Mouse (Mus musculus): ENCODE measurements around the gene Prr36. TPM values are rescaled to one million over a fixed set of nuclear protein-coding genes. Genes with fewer than 3 reads are reported as not detected.

Gene Prr36
- polyA plus RNA-seq (2015; fragmentation: Nextera tagmentation; extraction: Ambion mirVana) = 0.12 and 0.15 TPM in 2 replicates

GRCm38 (mm10) chr8:4216791-4217621 is at the start of gene Prr36:
TSS of gene Prr36 (minus strand) at chr8:4217459.
- no peak for ATAC-seq
- 3% methylated on average over 41 of the region's 44 CpGs for WGBS (ENCODE audit: insufficient replicate concordance)

GRCm38 (mm10) chr8:4265160-4265914 is 48.1 kb upstream of the Prr36 start:
- 84% methylated on average over 15 of the region's 15 CpGs for WGBS (ENCODE audit: insufficient replicate concordance)
- H3K36me3 ChIP-seq (replicated peaks; ENCODE audit: insufficient read depth, low read length) = peaks cover 84% of the 10 kb centered on the region
- no peak overlapping the region for H3K4me2 ChIP-seq (ENCODE audit: low read depth, low read length)
- no peak for ATAC-seq
- H3K27ac ChIP-seq (ENCODE audit: low read depth) = no peak overlapping the region
- H3K9ac ChIP-seq (replicated peaks) = no peak overlapping the region
- H3K9me3 ChIP-seq (ENCODE audit: low read length) = no peaks in the 10 kb centered on the region
- DNase-seq = no peak
- H3K4me1 ChIP-seq (ENCODE audit: insufficient read depth) = no peaks in the 10 kb centered on the region
- no peaks in the 10 kb centered on the region for H3K27me3 ChIP-seq (ENCODE audit: insufficient read depth, low read length)
- H3K4me3 ChIP-seq (ENCODE audit: low read depth, low read length) = no peak overlapping the region
- TF ChIP-seq CTCF (IDR thresholded peaks at IDR 0.05; ENCODE audit: low read depth) (no peak), EP300 (IDR thresholded peaks at IDR 0.05; ENCODE audit: low read depth) (no peak)

More at GRCm38 (mm10) chr8:4216791-4217621, at the start of gene Prr36:
- TF ChIP-seq CTCF (IDR thresholded peaks at IDR 0.05; ENCODE audit: low read depth) = no peak
- TF ChIP-seq EP300 (IDR thresholded peaks at IDR 0.05; ENCODE audit: low read depth) = no peak
- Histone ChIP-seq H3K4me1 (ENCODE audit: insufficient read depth) (peaks cover 28% of the 10 kb centered on the region), H3K27me3 (ENCODE audit: insufficient read depth, low read length) (peaks cover 46% of the 10 kb centered on the region), H3K9ac (replicated peaks) (no peak within 1 kb of the TSS), H3K9me3 (ENCODE audit: low read length) (no peaks in the 10 kb centered on the region), H3K27ac (ENCODE audit: low read depth) (no peak within 1 kb of the TSS), H3K36me3 (replicated peaks; ENCODE audit: insufficient read depth, low read length) (no peaks in the 10 kb centered on the region), H3K4me2 (ENCODE audit: low read depth, low read length) (peak within 1 kb of the TSS; percentile 66), H3K4me3 (ENCODE audit: low read depth, low read length) (peak within 1 kb of the TSS; percentile 40)
- DNase-seq = no peak

GRCm38 (mm10) chr8:4263105-4263791 is 46.0 kb upstream of the Prr36 start:
- WGBS (ENCODE audit: insufficient replicate concordance) = 68% methylated on average over 8 of the region's 8 CpGs
- Histone ChIP-seq H3K9me3 (ENCODE audit: low read length) (no peaks in the 10 kb centered on the region), H3K4me1 (ENCODE audit: insufficient read depth) (peaks cover 13% of the 10 kb centered on the region), H3K27ac (ENCODE audit: low read depth) (no peak overlapping the region), H3K4me2 (ENCODE audit: low read depth, low read length) (no peak overlapping the region), H3K27me3 (ENCODE audit: insufficient read depth, low read length) (no peaks in the 10 kb centered on the region), H3K36me3 (replicated peaks; ENCODE audit: insufficient read depth, low read length) (peaks cover 73% of the 10 kb centered on the region), H3K9ac (replicated peaks) (no peak overlapping the region), H3K4me3 (ENCODE audit: low read depth, low read length) (no peak overlapping the region)
- no peak for TF ChIP-seq CTCF (IDR thresholded peaks at IDR 0.05; ENCODE audit: low read depth)
- no peak for TF ChIP-seq EP300 (IDR thresholded peaks at IDR 0.05; ENCODE audit: low read depth)
- DNase-seq (no peak), ATAC-seq (no peak)

GRCm38 (mm10) chr8:4259805-4260170 is 42.5 kb upstream of the Prr36 start:
- H3K9me3 ChIP-seq (ENCODE audit: low read length) = no peaks in the 10 kb centered on the region
- H3K4me3 ChIP-seq (ENCODE audit: low read depth, low read length) = no peak overlapping the region
- H3K36me3 ChIP-seq (replicated peaks; ENCODE audit: insufficient read depth, low read length) = peaks cover 41% of the 10 kb centered on the region
- no peak for ATAC-seq
- no peak overlapping the region for H3K9ac ChIP-seq (replicated peaks)
- H3K27ac ChIP-seq (ENCODE audit: low read depth) = no peak overlapping the region
- no peaks in the 10 kb centered on the region for H3K27me3 ChIP-seq (ENCODE audit: insufficient read depth, low read length)
- H3K4me1 ChIP-seq (ENCODE audit: insufficient read depth) = peaks cover 16% of the 10 kb centered on the region
- H3K4me2 ChIP-seq (ENCODE audit: low read depth, low read length) = no peak overlapping the region
- TF ChIP-seq CTCF (IDR thresholded peaks at IDR 0.05; ENCODE audit: low read depth) = no peak
- TF ChIP-seq EP300 (IDR thresholded peaks at IDR 0.05; ENCODE audit: low read depth) = no peak
- DNase-seq = no peak
- 85% methylated on average over 4 of the region's 4 CpGs for WGBS (ENCODE audit: insufficient replicate concordance)

- H3K27me3 ChIP-seq (ENCODE audit: insufficient read depth, low read length) = no peaks in the 10 kb centered on the region
- ATAC-seq = peak; percentile 93
- H3K9ac ChIP-seq (replicated peaks) = peak within 1 kb of the TSS; percentile 62
- H3K4me3 ChIP-seq (ENCODE audit: low read depth, low read length) = peak within 1 kb of the TSS; percentile 61
- H3K36me3 ChIP-seq (replicated peaks; ENCODE audit: insufficient read depth, low read length) = peaks cover 39% of the 10 kb centered on the region
- H3K27ac ChIP-seq (ENCODE audit: low read depth) = peak within 1 kb of the TSS; percentile 48; the same call in 1 of the 2 replicates
- peaks cover 16% of the 10 kb centered on the region for H3K4me1 ChIP-seq (ENCODE audit: insufficient read depth)
- no peaks in the 10 kb centered on the region for H3K9me3 ChIP-seq (ENCODE audit: low read length)
- peak; percentile 97 for DNase-seq
- peak within 1 kb of the TSS; percentile 100 for H3K4me2 ChIP-seq (ENCODE audit: low read depth, low read length)
- WGBS (ENCODE audit: insufficient replicate concordance) = 10% methylated on average over 29 of the region's 33 CpGs
- TF ChIP-seq EP300 (IDR thresholded peaks at IDR 0.05; ENCODE audit: low read depth) = no peak
- TF ChIP-seq CTCF (IDR thresholded peaks at IDR 0.05; ENCODE audit: low read depth) = no peak
These were observed 42.0 kb upstream of the Prr36 start, which contains the start of gene Ctxn1 for GRCm38 (mm10) chr8:4259125-4259804. TSS of gene Ctxn1 (minus strand) at chr8:4259274.
